Mouse (Mus musculus): ENCODE measurements around the gene Arl15. TPM values are rescaled to one million over a fixed set of nuclear protein-coding genes. Genes with fewer than 3 reads are reported as not detected.

The Arl15 gene
- polyA plus RNA-seq, 1 experiment from 2014 or later, result 8.7 TPM

DNA sequence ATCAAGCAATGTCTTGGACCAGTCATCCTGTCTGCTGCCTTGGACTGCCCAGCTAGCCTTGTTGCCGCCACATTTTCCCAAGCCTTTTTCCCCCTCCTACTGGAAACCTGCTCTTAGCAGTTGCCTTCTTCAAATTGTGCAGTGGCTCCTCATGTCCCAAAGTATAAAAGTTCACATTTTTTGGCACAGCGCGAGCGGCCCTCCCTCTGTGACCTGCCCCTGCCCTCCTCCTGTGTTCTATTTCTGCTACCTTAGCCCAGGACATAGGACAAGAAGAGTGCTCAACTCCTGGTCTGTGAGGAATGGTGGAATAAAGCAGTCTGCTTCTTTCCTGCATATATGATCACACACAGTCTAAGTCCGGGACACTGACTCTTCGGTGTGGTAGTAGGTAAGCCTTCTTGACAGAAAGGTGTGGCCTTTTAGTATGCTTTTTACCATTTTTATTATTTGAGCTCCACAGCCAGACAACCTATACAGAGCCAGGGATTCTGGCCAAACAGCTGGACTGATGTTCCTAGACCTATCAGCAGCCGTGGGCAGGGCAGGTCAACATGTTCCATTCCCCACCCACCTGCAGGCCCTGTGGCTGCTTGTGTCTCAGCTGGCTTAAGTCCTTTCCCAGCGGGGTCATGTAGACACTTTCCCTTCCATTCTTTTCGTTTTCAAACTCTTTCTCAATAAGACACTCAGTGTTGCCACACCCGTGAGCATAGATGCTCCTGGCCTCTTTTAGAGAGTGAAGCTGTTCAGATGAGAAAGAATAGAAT, 293.6 kb downstream of the Arl15 start:
- Histone ChIP-seq H3K4me3 (ENCODE audit: low read depth, low read length) (no peak overlapping the region), H3K27me3 (replicated peaks; ENCODE audit: control insufficient read depth, insufficient read depth, low read length) (no peaks in the 10 kb centered on the region), H3K4me1 (replicated peaks; ENCODE audit: control insufficient read depth, insufficient read depth, low read length) (no peaks in the 10 kb centered on the region; the same call in 1 of the 2 replicates), H3K4me2 (no peak overlapping the region), H3K9ac (ENCODE audit: low read depth, low read length) (no peak overlapping the region), H3K36me3 (ENCODE audit: control insufficient read depth, insufficient read depth, low read length) (no peaks in the 10 kb centered on the region), H3K9me3 (ENCODE audit: control insufficient read depth, low read length) (no peaks in the 10 kb centered on the region), H3K27ac (ENCODE audit: low read depth, low read length) (no peak overlapping the region)
- WGBS, result 95% methylated on average over 10 of the region's 10 CpGs
- DNase-seq (ENCODE audit: low spot score) (no peak), ATAC-seq (replicated peaks; ENCODE audit: low FRiP score) (no peak)

DNA sequence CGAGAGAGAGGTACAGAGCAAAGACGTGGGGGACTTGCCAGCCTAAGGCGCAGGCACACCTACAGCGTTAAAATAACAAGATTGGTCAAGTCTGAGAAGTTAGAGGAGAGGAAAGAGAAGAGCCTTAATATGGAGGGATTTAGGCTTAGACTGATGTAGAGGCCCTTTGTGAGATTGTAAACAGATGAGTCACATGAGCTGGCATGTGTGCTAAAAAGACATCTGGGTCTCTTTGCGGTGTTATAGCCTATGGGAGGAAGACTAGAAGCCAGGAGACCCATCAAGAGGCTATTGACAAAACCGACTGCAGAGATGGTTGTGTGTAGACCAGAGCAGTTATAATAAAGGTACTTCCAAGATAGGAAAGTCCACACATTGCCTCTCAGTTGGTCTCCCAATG, 296.5 kb downstream of the Arl15 start:
- Histone ChIP-seq H3K27me3 (replicated peaks; ENCODE audit: control insufficient read depth, insufficient read depth, low read length) (no peaks in the 10 kb centered on the region), H3K4me2 (no peak overlapping the region), H3K27ac (ENCODE audit: low read depth, low read length) (no peak overlapping the region), H3K9me3 (ENCODE audit: control insufficient read depth, low read length) (no peaks in the 10 kb centered on the region), H3K9ac (ENCODE audit: low read depth, low read length) (no peak overlapping the region), H3K36me3 (ENCODE audit: control insufficient read depth, insufficient read depth, low read length) (no peaks in the 10 kb centered on the region), H3K4me3 (ENCODE audit: low read depth, low read length) (no peak overlapping the region), H3K4me1 (replicated peaks; ENCODE audit: control insufficient read depth, insufficient read depth, low read length) (no peaks in the 10 kb centered on the region)
- DNase-seq (ENCODE audit: low spot score) (no peak), ATAC-seq (replicated peaks; ENCODE audit: low FRiP score) (no peak)
- 93% methylated on average over 6 of the region's 6 CpGs for WGBS

DNA sequence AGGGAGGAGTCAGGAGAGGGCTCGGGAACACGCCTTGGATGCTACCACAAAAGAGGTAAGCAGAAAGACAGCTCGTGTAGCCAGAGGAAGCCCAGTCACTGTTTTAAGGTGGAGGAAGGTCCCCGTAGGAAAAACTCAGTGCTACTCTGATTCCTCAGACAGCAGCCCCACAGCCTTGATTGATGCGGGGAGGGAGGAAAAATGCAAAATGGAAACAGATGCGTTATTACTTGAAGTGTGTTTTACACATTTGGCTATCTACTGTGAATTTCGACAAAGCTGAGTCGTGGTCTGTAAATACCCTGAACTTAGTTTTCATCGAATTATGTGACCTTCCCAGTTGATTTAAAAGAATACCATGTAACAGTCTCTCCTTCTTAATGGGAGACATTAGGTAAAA, 296.9 kb downstream of the Arl15 start:
- no peaks in the 10 kb centered on the region for H3K4me1 ChIP-seq (replicated peaks; ENCODE audit: control insufficient read depth, insufficient read depth, low read length)
- H3K9me3 ChIP-seq (ENCODE audit: control insufficient read depth, low read length), result no peaks in the 10 kb centered on the region
- ATAC-seq (replicated peaks; ENCODE audit: low FRiP score) (no peak), DNase-seq (ENCODE audit: low spot score) (no peak)
- no peak overlapping the region for H3K4me2 ChIP-seq
- no peak overlapping the region for H3K27ac ChIP-seq (ENCODE audit: low read depth, low read length)
- 75% methylated on average over 9 of the region's 9 CpGs for WGBS
- H3K9ac ChIP-seq (ENCODE audit: low read depth, low read length), result no peak overlapping the region
- no peaks in the 10 kb centered on the region for H3K27me3 ChIP-seq (replicated peaks; ENCODE audit: control insufficient read depth, insufficient read depth, low read length)
- H3K4me3 ChIP-seq (ENCODE audit: low read depth, low read length), result no peak overlapping the region
- H3K36me3 ChIP-seq (ENCODE audit: control insufficient read depth, insufficient read depth, low read length), result no peaks in the 10 kb centered on the region

DNA sequence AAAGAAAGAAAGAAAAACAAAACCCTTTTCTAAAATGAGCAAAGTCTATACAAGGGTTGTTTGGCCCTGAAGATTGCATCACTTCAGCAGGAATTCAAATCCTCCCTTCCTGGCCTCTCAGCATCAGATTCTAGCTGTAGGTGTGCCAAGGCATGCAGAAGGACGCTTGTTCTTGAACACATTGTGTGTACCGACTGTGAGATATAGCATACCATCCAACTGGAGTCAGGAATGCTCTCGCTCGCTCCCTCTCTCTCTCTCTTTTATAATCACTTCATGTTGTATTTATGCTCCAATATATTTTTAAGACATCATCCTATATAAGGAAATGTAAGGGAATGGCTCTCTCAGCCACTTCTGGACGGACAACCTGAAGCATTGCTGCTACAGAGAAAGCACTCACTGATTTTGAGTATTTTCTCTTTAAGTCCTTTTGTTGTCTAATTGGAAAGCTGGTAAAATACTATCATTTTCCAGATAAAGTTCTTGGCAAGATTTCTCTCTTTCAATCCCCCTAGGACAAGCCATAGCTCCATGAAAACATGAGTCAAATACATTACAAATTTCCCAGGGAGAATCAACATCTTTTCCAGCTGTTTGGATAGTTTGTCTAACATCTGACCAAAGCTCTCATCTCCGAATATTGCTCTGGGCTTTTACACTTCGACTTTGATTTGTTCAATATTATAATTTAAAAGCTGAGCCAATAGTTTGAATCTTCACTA, 300.0 kb downstream of the Arl15 start:
- no peaks in the 10 kb centered on the region for H3K9me3 ChIP-seq (ENCODE audit: control insufficient read depth, low read length)
- 91% methylated on average over 7 of the region's 7 CpGs for WGBS

DNA sequence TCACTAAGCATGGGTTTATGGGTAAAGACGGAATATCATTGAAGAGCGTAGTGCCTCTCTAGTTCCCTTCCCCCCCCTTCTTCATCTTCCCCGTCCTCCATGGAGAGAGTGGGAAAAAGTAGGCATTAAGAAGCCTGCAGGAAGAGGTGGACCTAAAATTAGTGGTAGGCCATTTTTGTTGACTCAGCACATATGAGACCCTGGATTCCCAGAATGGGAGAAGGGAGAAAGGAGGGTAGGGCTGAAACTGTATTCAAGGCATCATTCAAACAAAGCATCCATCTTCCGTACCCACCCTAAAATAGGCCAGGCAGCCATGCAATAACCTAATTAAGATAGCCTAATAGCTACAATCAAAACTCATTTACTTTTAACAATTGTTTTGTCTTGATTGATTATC, 301.1 kb downstream of the Arl15 start:
- H3K4me3 ChIP-seq (ENCODE audit: low read depth, low read length), result no peak overlapping the region
- H3K4me1 ChIP-seq (replicated peaks; ENCODE audit: control insufficient read depth, insufficient read depth, low read length), result no peaks in the 10 kb centered on the region
- WGBS, result 83% methylated on average over 4 of the region's 4 CpGs
- ATAC-seq (replicated peaks; ENCODE audit: low FRiP score) (no peak), DNase-seq (ENCODE audit: low spot score) (no peak)
- no peak overlapping the region for H3K9ac ChIP-seq (ENCODE audit: low read depth, low read length)
- no peaks in the 10 kb centered on the region for H3K9me3 ChIP-seq (ENCODE audit: control insufficient read depth, low read length)
- H3K36me3 ChIP-seq (ENCODE audit: control insufficient read depth, insufficient read depth, low read length), result no peaks in the 10 kb centered on the region
- H3K27me3 ChIP-seq (replicated peaks; ENCODE audit: control insufficient read depth, insufficient read depth, low read length), result no peaks in the 10 kb centered on the region
- H3K4me2 ChIP-seq, result no peak overlapping the region
- H3K27ac ChIP-seq (ENCODE audit: low read depth, low read length), result no peak overlapping the region

More for the DNA sequence above, 300.0 kb downstream of the Arl15 start:
- no peak for ATAC-seq (replicated peaks; ENCODE audit: low FRiP score)
- H3K4me1 ChIP-seq (replicated peaks; ENCODE audit: control insufficient read depth, insufficient read depth, low read length), result no peaks in the 10 kb centered on the region
- H3K27ac ChIP-seq (ENCODE audit: low read depth, low read length), result no peak overlapping the region
- H3K4me2 ChIP-seq, result no peak overlapping the region
- DNase-seq (ENCODE audit: low spot score), result no peak
- no peak overlapping the region for H3K4me3 ChIP-seq (ENCODE audit: low read depth, low read length)
- H3K9ac ChIP-seq (ENCODE audit: low read depth, low read length), result no peak overlapping the region
- no peaks in the 10 kb centered on the region for H3K27me3 ChIP-seq (replicated peaks; ENCODE audit: control insufficient read depth, insufficient read depth, low read length)
- H3K36me3 ChIP-seq (ENCODE audit: control insufficient read depth, insufficient read depth, low read length), result no peaks in the 10 kb centered on the region

DNA sequence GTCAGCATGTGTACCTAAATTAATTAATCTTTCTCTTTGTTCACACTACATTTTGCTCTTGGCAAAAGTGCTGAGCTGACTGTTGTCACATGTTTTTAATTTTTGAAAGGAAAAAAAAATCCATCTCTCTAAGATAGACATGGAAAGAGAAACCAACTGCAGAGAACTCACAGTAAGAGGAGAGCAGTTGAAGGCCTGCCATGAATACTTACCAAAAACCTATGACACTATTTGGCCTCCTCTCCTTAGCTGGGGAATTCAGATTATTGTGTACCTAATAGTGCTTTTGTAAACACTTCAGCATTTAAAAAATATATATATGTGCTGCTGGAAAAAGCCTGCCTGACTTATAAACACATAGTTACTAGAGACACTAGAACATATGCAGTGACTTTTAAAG, 302.1 kb downstream of the Arl15 start:
- no peaks in the 10 kb centered on the region for H3K27me3 ChIP-seq (replicated peaks; ENCODE audit: control insufficient read depth, insufficient read depth, low read length)

DNA sequence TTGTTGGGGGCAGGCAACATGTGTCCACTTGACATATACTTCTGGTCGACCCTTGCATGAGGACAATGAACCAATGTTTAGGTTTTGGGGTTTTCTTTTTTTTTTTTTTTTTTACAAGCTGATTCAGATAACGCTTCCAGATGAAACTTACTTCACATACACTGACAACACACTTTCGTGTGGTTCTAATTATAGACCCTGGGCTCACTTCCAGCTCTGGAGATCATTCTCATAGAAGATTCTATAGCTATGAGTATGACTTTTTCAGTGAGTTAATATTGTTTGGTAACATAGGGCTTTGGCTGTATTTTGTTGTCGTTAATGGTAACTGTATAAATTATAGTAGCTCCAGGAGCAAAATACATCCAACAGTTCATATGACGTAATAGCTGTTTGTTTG, 306.9 kb downstream of the Arl15 start:
- Histone ChIP-seq H3K9ac (ENCODE audit: low read depth, low read length) (no peak overlapping the region), H3K4me1 (replicated peaks; ENCODE audit: control insufficient read depth, insufficient read depth, low read length) (no peaks in the 10 kb centered on the region), H3K27me3 (replicated peaks; ENCODE audit: control insufficient read depth, insufficient read depth, low read length) (no peaks in the 10 kb centered on the region), H3K9me3 (ENCODE audit: control insufficient read depth, low read length) (no peaks in the 10 kb centered on the region), H3K4me3 (ENCODE audit: low read depth, low read length) (no peak overlapping the region), H3K4me2 (no peak overlapping the region), H3K36me3 (ENCODE audit: control insufficient read depth, insufficient read depth, low read length) (no peaks in the 10 kb centered on the region), H3K27ac (ENCODE audit: low read depth, low read length) (no peak overlapping the region)
- ATAC-seq (replicated peaks; ENCODE audit: low FRiP score) (no peak), DNase-seq (ENCODE audit: low spot score) (no peak)
- WGBS, result 78% methylated on average over 5 of the region's 5 CpGs

More for the DNA sequence above, 302.1 kb downstream of the Arl15 start:
- no peak overlapping the region for H3K27ac ChIP-seq (ENCODE audit: low read depth, low read length)
- no peak overlapping the region for H3K9ac ChIP-seq (ENCODE audit: low read depth, low read length)
- no peaks in the 10 kb centered on the region for H3K9me3 ChIP-seq (ENCODE audit: control insufficient read depth, low read length)
- no peak overlapping the region for H3K4me2 ChIP-seq
- H3K36me3 ChIP-seq (ENCODE audit: control insufficient read depth, insufficient read depth, low read length), result no peaks in the 10 kb centered on the region
- ATAC-seq (replicated peaks; ENCODE audit: low FRiP score) (no peak), DNase-seq (ENCODE audit: low spot score) (no peak)
- H3K4me1 ChIP-seq (replicated peaks; ENCODE audit: control insufficient read depth, insufficient read depth, low read length), result no peaks in the 10 kb centered on the region
- H3K4me3 ChIP-seq (ENCODE audit: low read depth, low read length), result no peak overlapping the region

DNA sequence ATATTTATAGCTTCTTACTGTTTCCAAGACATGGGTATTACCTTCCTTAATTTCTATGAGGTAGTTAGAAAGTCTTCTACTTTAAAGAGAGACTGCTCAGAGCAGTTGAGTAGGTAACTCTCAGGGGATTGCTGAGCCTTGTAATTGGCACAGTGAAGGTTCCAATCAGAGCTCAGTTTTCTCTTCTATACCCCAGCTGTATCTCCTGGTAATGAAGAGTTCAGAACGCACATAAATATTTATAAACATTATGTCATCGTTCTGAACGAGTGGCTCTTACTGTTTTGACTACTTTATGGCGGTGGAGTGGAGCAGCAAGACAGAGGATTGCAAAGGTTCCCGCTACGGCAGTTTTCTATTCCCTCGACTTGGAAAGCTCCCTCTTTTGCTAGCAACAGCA, 311.8 kb downstream of the Arl15 start:
- Histone ChIP-seq H3K36me3 (ENCODE audit: control insufficient read depth, insufficient read depth, low read length) (no peaks in the 10 kb centered on the region), H3K4me1 (replicated peaks; ENCODE audit: control insufficient read depth, insufficient read depth, low read length) (no peaks in the 10 kb centered on the region), H3K9ac (ENCODE audit: low read depth, low read length) (no peak overlapping the region), H3K4me2 (no peak overlapping the region), H3K27ac (ENCODE audit: low read depth, low read length) (no peak overlapping the region), H3K9me3 (ENCODE audit: control insufficient read depth, low read length) (no peaks in the 10 kb centered on the region), H3K4me3 (ENCODE audit: low read depth, low read length) (no peak overlapping the region), H3K27me3 (replicated peaks; ENCODE audit: control insufficient read depth, insufficient read depth, low read length) (no peaks in the 10 kb centered on the region)
- 79% methylated on average over 7 of the region's 7 CpGs for WGBS
- no peak for DNase-seq (ENCODE audit: low spot score)
- ATAC-seq (replicated peaks; ENCODE audit: low FRiP score), result no peak

DNA sequence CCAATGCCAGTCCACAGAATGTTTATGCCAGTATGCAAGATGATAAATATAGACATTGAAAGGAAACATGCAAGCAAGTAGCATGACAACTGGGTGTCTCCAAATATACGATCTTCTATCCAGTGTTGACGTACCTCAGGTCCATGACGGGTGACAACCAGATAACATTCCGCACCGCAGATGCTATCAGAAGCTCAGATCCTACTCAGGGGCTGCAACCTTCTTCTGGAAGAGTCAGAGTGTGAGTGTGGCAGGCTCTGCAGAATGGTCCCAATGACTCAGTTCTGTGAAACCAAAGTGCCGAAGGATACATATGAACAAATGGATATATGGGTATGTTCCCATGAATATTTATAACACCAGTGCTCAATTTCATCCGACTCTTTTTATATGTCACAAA, 313.2 kb downstream of the Arl15 start:
- DNase-seq (ENCODE audit: low spot score), result no peak
- Histone ChIP-seq H3K9ac (ENCODE audit: low read depth, low read length) (no peak overlapping the region), H3K4me2 (no peak overlapping the region), H3K36me3 (ENCODE audit: control insufficient read depth, insufficient read depth, low read length) (no peaks in the 10 kb centered on the region), H3K4me3 (ENCODE audit: low read depth, low read length) (no peak overlapping the region), H3K27ac (ENCODE audit: low read depth, low read length) (no peak overlapping the region), H3K4me1 (replicated peaks; ENCODE audit: control insufficient read depth, insufficient read depth, low read length) (no peaks in the 10 kb centered on the region), H3K9me3 (ENCODE audit: control insufficient read depth, low read length) (no peaks in the 10 kb centered on the region), H3K27me3 (replicated peaks; ENCODE audit: control insufficient read depth, insufficient read depth, low read length) (no peaks in the 10 kb centered on the region)
- 79% methylated on average over 7 of the region's 7 CpGs for WGBS
- no peak for ATAC-seq (replicated peaks; ENCODE audit: low FRiP score)

Measured in liver, embryonic 11.5 days (tissue).